Mouse (Mus musculus) C2C12 (cell line): Measurements from ENCODE around the gene Gm45799.

Experiments used
- CTCF ChIP-seq: IDR thresholded peaks from one replicate; pipeline ENCODE4 v1.5.1; 2011; ENCODE audit not compliant: control insufficient read depth, insufficient read depth, insufficient read length
- MYOG ChIP-seq: IDR thresholded peaks from one replicate; pipeline ENCODE4 v1.6.1; 2011; ENCODE audit not compliant: control insufficient read depth, insufficient read length; ENCODE audit errors: extremely low read depth

DNA sequence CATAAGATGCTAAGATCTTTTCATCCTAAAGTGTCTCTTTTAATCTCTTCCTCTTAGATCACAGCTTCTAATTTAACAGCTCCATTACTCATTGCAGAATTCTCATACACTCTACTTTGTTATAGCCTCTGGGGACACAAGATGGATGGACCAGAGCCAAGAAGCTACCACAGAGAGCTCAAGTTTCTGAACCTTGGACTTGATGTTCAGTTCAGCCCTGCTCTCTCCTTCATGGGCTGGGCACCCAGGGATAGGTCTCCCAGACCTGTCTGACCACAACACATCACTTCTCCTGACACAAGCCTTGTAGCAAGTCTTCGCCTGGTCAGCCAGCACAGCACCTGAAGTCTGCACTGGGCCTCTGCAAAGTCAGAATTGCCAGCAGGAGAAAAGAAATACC, 26.0 kb upstream of the Gm45799 start:
- TF ChIP-seq CTCF (no peak), MYOG (no peak)
